Mouse (Mus musculus) heart, postnatal 36 days (tissue): ENCODE results near the gene Orm3. TPM values are rescaled to one million over a fixed set of nuclear protein-coding genes. Genes with fewer than 3 reads are reported as not detected.
A peak's percentile ranks its signal among the peaks of the same experiment; 100 is the strongest.

ENCODE experiments used
- DNase-seq, 2 experiments: peaks; one replicate each; pipeline ENCODE4 v3.0.0; 2021 to 2022
- intact Hi-C: fragments of 180-260 bp; cut with DNase I; formaldehyde crosslinking; loops from one replicate; pipeline ENCODE4 v1.15.1; 2025
- total RNA-seq, 2 experiments: library from RNA; stranded (reverse); gene quantifications; 2 replicates each; pipeline ENCODE4 v1.2.3; 2021

Orm3 gene
- total RNA-seq, 2 experiments from 2014 or later: 2.0 to 2.1 TPM

DNA sequence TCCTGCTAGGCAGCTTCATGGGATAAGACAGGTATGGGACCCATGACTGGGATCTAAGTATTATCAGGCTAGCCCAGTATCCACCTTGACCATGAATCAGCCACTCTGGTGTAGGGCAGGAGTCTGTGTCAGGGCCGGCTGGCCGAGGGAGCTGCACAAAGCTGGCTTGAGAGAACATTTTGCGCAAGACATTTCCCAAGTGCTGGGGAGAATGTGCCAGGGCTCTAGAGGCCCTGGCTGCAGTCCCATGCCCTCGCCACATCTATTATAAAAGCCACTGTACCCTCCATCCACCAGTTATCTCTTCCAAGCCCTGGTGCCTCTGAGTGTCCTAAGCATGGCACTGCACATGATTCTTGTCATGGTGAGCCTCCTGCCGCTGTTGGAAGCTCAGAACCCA lies 6.2 kb downstream of the Orm3 start, which contains the start of gene Orm2:
TSS of gene Orm2 (plus strand) at position 300 of the 400 bp plus-strand sequence.
- intact Hi-C loops: no loop called here

GRCm38 (mm10) chr4:63368577-63368976 lies 12.6 kb downstream of the Orm3 start:
- peak; percentile 87 to 95 for DNase-seq
- intact Hi-C loops: loop anchor here (2.0 to 5.0 kb wide), 2 partner anchors 114 to 580 kb away; no protein-coding TSS in a partner anchor

More for the DNA sequence above, 6.2 kb downstream of the Orm3 start, which contains the start of gene Orm2:
- DNase-seq: peak; percentile 45 to 53

GRCm38 (mm10) chr4:63370897-63371296 lies 14.9 kb downstream of the Orm3 start:
- intact Hi-C loops: loop anchor here (10.0 kb wide), 1 partner anchor 474 kb away; no protein-coding TSS in a partner anchor
- DNase-seq: no peak

- DNase-seq: peak in 1 of 2 experiments; percentile 45
- intact Hi-C loops: loop anchor here (10.0 kb wide), 1 partner anchor 473 kb away; no protein-coding TSS in a partner anchor
These were observed 15.9 kb downstream of the Orm3 start for GRCm38 (mm10) chr4:63371890-63372289.

GRCm38 (mm10) chr4:63373404-63373803 lies 17.4 kb downstream of the Orm3 start:
- DNase-seq: no peak
- intact Hi-C loops: loop anchor here (10.0 kb wide), 1 partner anchor 471 kb away; no protein-coding TSS in a partner anchor

DNA sequence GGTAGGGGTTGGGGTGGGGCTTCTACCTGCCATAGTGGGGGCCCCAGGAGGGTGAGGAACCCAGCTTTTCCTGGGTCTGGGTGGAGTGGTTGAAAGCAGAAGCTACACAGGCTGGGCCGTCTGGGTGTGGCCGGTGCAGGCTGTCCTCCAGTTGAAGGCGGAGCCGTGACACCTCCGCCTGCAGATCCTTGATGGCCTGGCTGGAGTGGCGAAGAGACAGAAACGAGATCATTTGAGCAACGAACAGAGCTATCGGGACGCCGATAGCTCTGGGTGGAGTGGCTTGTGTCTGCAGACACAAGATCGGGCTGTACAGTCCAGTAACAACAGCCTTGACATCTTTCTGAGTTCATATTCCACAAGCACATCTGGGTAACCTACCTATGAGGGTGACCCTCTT lies 18.4 kb downstream of the Orm3 start:
- no peak for DNase-seq
- intact Hi-C loops: loop anchor here (10.0 kb wide), 1 partner anchor 470 kb away; no protein-coding TSS in a partner anchor

DNA sequence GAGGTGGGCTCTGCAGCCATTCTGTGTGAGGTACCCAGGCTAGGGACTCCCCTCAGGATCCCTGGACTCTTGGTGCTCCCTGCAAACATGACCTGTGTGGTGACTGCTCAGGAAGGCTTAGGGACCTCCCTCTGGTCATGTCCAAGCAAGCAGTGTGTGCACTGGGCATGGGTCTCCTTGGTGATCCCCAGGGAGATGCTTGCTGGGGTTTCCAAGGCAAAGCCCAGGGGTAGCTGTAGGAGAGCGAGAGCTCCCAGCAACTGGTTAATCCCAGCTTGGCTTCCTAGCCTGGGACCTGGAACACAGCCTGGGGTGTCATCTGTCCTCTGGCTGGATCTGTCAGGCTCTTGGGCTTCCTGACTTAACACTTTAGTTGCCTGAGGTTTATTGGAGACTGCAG lies 19.4 kb downstream of the Orm3 start:
- intact Hi-C loops: loop anchor here (10.0 kb wide), 1 partner anchor 469 kb away; no protein-coding TSS in a partner anchor
- no peak for DNase-seq

DNA sequence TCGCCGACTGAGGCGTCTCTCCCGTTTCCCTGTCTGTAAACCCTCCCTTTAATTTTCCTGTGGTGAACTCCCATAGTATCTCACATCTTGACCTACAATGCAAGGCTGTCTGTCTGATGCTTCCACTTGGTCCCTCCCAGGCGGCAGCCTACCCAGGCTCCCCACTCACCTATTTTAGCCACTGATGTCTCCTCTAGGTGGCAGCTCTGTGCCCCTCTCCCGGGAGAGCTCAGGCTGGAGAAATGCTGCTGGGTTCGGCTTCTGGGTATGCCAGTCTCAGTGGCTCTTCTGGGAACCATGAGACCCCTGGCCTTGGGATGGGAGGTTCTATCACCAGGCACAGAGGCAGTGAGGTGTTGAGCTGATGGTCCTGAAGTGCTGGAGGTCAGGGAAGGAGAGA lies 21.5 kb downstream of the Orm3 start:
- DNase-seq: no peak
- intact Hi-C loops: loop anchor here (10.0 kb wide), 1 partner anchor 467 kb away; no protein-coding TSS in a partner anchor

- no peak for DNase-seq
- intact Hi-C loops: no loop called here
These were observed 26.9 kb downstream of the Orm3 start for GRCm38 (mm10) chr4:63382676-63383369.

GRCm38 (mm10) chr4:63383474-63383873 lies 27.5 kb downstream of the Orm3 start:
- intact Hi-C loops: no loop called here

DNA sequence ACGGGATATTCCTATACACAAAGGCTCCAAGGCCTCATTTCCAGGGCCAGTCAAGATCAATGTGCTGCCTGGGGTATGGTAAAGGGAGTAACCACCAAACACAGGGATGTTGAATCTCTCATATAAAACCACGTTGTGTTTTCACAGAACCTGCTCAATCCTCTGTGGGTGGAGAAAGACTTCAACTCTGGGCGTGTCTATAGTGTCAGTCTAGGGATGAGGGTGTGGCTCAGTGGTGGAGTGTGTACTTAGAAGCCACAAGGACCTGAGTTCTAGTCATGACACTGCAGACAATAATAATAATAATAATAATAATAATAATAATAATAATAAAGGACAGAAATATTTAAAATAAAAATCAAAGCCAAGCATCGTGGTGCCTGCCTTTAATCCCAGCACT lies 28.3 kb downstream of the Orm3 start:
- intact Hi-C loops: no loop called here
- DNase-seq: no peak

More at GRCm38 (mm10) chr4:63383474-63383873, 27.5 kb downstream of the Orm3 start:
- DNase-seq: no peak

- DNase-seq: no peak
- intact Hi-C loops: no loop called here
These were observed 29.3 kb downstream of the Orm3 start for GRCm38 (mm10) chr4:63385253-63385652.

DNA sequence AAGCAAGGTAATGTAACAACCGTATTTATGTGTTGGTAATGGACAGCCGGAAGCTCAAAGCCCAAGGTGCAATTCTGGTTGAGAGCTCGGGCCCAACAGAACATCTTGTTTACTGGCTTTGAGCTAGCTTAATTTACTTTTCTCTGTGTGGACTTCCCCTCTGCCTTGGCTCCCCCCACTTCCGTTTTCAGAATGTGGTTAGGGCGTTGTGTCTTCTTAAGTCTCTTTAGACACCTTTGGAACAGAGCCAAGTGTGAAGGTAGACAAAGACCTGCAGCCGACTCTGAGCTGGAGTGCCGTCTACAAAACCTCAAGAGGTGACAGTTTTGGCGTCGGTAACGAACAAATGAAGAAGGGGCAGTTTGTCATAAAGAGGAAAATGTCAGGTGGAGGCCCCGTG lies 29.8 kb downstream of the Orm3 start:
- no peak for DNase-seq
- intact Hi-C loops: no loop called here

DNA sequence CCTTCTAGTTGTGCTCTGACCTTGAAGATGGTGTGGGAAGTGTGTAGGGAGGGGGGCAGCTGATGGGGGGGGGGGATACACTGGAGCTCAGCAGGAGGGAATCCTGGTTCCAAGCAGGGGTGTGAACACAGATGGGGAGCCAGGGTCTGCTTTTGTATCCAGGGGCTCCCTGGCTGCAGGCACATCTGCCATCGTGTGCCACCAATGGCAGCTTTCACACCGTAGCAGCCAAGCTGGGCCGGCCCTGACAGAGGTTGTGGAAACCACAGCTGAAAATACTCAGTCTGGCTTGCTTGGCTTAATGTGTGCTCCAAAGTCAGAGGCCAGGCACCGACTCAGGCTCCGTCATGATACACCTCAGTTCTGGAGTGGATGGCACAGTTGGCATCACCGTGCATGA lies 32.1 kb downstream of the Orm3 start:
- intact Hi-C loops: no loop called here
- no peak for DNase-seq

GRCm38 (mm10) chr4:63389121-63389886 lies 33.3 kb downstream of the Orm3 start:
- no peak for DNase-seq
- intact Hi-C loops: no loop called here

DNA sequence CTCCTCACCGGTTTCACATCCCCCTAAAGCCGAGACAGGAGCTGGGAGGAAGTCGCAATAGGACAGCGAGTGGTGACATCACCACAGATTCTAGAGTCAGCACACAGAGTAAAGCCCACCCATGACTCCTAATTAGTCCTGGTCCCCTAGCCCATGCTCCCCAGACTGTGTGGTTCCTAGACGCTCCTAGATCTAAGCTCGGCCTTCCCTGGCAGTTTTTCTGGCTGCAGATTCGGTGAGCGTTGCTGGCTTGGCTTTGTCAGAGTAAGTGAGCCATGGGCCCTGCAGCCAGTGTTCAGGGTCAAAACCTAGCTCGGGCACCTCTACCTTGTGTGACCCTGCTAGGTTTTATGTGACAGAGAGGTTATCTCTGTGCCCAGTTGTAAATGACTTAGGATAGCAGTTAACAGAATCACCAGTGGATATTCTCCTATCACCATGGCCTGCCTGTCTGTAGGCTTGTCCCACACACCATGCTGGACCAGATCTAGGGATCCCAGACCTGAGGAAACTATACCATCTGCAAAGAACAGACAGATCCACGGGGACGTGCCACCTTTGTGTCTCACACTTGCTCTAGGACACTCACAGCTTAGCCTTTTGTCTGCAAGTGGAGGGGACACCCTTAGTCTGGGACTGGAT lies 34.0 kb downstream of the Orm3 start:
- intact Hi-C loops: no loop called here
- no peak for DNase-seq

DNA sequence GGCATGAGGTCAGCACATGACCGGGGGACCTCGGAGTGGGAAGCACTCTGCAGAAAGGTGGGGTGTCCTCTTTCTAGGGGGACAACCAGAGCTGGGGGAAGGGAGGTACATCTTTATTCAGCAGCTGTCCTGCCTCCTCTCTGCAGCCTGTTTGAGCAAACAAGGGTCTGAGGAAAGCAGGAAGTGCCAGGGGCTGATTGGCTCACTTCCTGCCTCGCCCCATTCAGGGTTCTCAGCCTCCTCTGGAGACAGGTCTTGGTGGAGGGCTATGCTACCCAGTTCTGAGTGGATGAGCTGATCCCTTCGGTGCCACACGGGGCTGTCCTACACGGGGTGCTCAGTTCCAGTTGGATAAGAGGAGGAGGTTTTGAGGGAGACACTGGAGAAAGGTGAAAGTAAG lies 35.4 kb downstream of the Orm3 start:
- intact Hi-C loops: no loop called here
- no peak for DNase-seq

DNA sequence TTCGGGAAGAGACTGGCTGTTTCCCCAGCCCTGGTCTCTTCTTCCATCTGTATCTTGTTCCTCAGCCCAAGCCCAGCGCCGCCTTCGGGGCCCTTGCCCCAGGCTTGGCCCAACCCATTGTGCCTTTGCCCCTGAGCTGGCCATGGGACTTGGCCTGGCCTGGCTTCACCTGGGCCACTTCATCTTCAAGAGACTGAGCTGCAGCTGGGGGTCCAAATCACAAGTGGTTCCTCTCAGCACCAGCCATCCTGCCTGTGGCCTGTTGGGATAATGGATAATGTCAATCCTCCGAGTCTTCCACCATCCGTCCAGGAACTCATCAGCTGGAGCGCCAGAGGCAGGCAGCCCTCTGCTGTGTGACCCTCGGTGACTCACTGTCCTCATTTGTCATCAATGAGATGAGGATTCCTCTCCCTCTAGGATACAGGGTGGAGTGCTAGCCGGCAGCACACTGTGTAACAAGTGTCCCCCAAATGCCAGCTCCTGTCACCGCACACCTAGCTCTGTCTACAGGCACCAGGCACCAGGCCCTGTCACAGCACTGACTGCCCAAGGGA lies 42.1 kb downstream of the Orm3 start:
- intact Hi-C loops: no loop called here
- no peak for DNase-seq

DNA sequence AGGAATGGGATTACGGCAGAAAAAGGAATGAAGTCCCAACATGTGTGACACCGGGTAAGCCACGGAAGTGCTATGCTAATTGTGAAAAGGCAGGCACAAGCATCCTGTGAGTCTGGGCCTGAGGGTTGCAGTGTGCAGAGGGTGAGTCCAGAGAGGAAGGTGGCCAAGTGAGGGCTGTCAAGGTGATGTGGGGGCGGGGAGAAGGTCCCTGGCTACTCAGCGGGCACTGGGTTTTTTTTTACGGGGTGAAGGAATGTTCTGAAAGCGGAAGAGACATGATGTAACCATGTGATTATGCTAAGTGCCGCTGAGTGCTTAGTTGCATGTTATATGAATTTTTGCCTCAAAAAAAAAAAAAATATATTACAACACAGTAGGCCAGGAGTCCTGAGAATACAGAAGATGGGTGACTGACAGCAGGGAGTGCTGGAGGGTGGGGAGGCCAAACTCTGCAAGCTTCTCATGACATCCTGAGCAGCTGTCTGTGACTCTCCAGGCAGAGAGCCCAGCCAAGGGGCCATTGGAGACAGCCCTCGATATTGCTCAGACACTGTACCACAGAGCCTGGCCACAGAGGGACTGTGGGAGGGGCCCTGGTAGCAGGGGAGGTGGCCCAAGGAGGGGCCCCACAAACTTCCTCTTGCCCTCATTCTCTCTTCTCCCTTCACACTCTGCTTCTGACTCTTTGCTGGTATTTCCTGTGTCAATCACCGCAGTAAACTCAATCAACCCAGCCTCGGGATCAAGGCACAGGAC lies 43.1 kb downstream of the Orm3 start:
- DNase-seq: peak; percentile 44 to 54
- intact Hi-C loops: no loop called here
